Mouse (Mus musculus) cerebellum, postnatal 25 days (tissue): ENCODE results near the gene Olfr206.
"Not testable (repeated sequence)": the region's sequence is repeated elsewhere in the genome, so short reads cannot be mapped to it uniquely, and the experiment has no call there.

Source experiments
- DNase-seq, 2 experiments: peaks; one replicate each; pipeline ENCODE4 v3.0.0; 2021; ENCODE audit warnings: mixed read lengths in 2 of 2

The Olfr206 gene

DNA sequence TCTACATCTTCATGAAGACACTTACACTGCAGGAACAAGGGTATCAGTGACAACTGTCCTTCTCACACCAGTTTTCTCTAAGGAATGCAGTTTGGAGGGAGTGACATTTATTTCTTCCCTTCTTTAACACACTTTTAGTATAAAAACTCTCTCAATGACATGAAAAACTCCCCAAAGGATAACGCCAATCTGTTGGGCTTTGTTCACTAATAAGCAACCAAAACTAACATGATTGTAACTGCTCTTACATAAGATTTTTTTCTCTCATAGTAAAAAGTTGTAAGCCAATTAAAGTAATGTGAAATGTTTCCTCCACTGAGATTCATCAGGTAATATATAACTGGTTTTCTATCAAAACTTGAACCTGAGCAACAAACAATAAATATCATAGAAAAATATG, at the start of gene Olfr206:
Gene Olfr206 (minus strand): TSS at position 101 of the 400 bp plus-strand sequence.
- no peak for DNase-seq

DNA sequence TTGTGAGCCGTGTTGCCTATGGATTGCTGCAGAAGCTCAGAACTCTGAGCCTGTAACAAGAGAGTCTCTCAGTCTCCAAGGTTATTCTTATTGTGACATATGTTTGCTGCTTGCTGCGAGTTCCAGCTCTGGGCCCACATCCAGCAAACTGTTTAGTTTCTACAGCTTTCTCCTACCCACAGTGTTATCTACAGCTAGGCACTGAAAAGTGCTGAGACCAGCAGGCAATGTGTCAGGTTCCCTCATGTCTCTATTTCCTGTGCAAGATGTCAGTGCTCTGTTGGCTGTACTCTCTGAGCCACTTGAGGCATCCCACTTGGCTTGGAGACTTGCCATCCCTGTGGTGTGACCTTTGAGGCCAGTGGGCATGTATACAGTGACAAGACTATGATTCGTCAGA, 44.3 kb upstream of the Olfr206 start:
- peak; percentile 40 to 57 for DNase-seq

DNA sequence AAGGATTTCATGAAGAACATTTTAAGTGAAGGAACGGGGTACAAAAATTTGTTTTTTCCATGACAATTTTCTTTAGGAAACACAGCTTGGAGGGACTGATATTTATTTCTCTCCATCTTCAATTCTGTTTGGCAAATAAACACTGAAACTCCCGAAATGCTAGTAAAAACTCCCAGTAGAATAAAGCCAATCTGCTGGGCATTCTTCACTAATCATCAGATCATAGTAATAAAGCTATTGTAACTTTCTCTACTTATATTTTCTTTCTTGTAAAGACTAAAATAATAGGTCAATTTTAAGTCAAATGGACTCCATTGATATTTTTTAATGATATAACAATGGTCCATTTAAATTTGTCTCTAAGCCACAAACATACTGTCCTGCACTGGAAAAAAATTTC, 14.8 kb upstream of the Olfr206 start, which contains the start of gene Olfr209:
Gene Olfr209 (minus strand): TSS at position 101 of the 400 bp plus-strand sequence.
- DNase-seq: no peak

DNA sequence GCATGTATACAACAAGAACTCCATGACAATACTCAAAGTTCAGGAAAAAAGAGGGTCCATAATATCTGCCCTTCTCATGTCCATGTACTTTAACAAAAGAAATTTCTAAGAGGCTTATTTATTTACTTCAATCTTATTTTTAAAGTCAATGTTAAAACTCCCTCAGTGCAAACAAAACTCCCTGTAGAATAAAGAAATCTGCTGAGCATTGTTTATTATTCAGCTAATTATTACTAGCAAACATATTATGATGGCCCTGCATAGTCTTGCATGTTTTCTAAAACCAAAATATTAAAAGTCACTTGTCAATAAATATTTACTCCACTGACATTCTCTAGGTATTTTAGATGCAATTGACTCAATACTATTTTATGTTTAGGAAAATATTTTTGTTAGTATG, 18.0 kb downstream of the Olfr206 start, which contains the start of gene Olfr205:
Gene Olfr205 (minus strand): TSS at position 101 of the 400 bp plus-strand sequence.
- no peak for DNase-seq

- not testable (repeated sequence) for DNase-seq
These were observed 25.8 kb downstream of the Olfr206 start for GRCm38 (mm10) chr16:59323262-59323661.

DNA sequence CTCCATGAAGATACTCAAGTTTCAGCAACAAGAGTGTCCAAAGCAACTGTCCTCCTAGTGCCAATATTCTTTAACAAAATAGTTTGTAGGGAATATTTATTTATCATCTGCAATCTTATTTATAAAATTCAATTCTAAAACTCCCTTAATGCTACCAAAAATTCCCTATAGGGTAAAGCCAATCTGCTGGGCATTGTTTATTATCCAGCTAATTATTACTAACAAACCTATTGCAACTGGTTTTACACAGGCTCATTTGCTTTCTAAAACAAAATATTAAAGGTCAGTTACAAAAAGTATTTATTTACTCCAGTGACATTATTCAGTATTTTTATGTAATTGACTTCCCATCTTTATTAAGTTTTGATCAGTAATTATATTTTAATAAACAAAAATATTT, 30.9 kb downstream of the Olfr206 start, which contains the start of gene Olfr204:
Gene Olfr204 (minus strand): TSS at position 101 of the 400 bp plus-strand sequence.
- no peak for DNase-seq

DNA sequence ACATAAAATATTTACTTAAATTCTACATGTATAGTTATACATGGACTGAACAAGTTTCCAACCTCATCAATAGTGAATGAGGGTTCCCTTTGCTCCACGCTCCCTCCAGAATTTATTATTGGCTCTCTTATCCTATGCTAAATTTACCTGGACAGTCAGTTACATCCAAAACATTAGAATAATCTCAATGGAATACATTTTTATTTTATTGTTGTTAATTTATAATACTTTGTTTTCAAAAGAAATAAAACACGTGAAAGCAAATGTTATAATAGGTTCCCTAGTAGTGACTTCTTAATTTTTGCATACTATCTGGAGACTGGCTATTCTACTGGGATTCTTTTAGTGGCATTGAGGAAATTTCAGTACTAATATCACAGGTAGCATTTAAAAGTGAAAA, 50.5 kb downstream of the Olfr206 start, which contains the start of gene Olfr203:
Gene Olfr203 (plus strand): TSS at position 301 of the 400 bp plus-strand sequence.
- DNase-seq: no peak
